Mouse (Mus musculus) thymus, adult 2 months (tissue): Measurements from ENCODE around the gene Atp2a2.

Source experiments
- CTCF ChIP-seq: fragments of 200-500 bp; IDR thresholded peaks from 2 replicates; pipeline ENCODE4 v1.5.1; 2012; ENCODE audit warnings: mild to moderate bottlenecking, control low read depth, low read length, moderate library complexity, borderline replicate concordance; ENCODE audit not compliant: control insufficient read depth, poor library complexity, insufficient read depth; ENCODE audit errors: extremely low read depth
- POLR2A ChIP-seq: fragments of 200-500 bp; IDR thresholded peaks from 2 replicates; pipeline ENCODE4 v1.6.1; 2012; ENCODE audit warnings: mild to moderate bottlenecking, low read length, control low read depth, moderate library complexity; ENCODE audit not compliant: control insufficient read depth, poor library complexity, insufficient read depth; ENCODE audit errors: extremely low read depth

DNA sequence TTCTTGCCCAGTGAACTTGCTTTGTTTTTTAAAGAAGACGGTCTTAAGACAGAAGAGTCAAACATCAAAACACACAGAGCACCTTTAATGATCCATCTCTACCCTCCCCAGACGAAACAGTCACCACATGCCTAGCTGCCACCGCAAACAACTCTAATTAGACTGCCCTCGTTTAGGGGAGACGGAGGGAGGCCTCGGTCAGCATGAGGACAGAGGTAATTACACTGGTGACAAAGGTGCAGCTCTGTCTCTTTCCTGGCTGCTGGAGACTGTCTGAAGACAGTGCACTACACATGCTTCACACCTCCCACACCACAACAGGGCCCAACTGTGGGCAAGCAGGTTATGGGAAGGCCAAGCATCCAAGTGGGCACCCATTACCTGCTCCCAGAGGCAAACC, 45.8 kb upstream of the Atp2a2 start:
- TF ChIP-seq CTCF = no peak
- no peak for TF ChIP-seq POLR2A
